Mouse (Mus musculus): ENCODE data around the gene Alx1. TPM values are rescaled to one million over a fixed set of nuclear protein-coding genes. Genes with fewer than 3 reads are reported as not detected.

The Alx1 gene
- polyA plus RNA-seq, 1 experiment from 2014 or later: not detected

- Histone ChIP-seq H3K79me2 (ENCODE audit: inconsistent target) (no peaks in the 10 kb centered on the region), H3K4me3 (ENCODE audit: inconsistent target) (no peak overlapping the region), H3K36me3 (ENCODE audit: inconsistent target) (no peaks in the 10 kb centered on the region), H3K27ac (no peak overlapping the region)
- 93% methylated on average over 5 of the region's 5 CpGs for WGBS (ENCODE audit: missing documents)
These were observed 54.9 kb downstream of the Alx1 start for GRCm38 (mm10) chr10:102975106-102975505.

DNA sequence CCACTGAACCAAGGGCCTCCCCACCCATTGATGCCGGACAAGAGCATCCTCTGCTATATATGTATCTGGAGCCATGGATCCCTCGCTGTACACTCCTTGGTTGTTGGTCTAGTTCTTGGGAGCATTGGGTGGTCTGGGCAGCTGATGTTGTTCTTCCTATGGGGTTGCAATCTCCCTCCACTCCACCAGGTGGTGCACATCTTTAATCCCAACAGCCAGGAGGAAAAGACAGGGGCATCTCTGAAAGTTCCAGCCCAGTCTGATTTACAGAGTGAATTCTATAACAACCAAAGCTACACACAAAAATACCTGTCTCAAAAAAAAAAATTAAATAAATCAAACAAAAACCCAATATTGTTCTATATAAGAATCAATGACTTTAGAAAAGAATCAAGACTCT is 70.4 kb downstream of the Alx1 start:
- Histone ChIP-seq H3K27ac (no peak overlapping the region), H3K36me3 (ENCODE audit: inconsistent target) (no peaks in the 10 kb centered on the region), H3K4me3 (ENCODE audit: inconsistent target) (no peak overlapping the region), H3K79me2 (ENCODE audit: inconsistent target) (no peaks in the 10 kb centered on the region)
- 84% methylated on average over 2 of the region's 2 CpGs for WGBS (ENCODE audit: missing documents)

Other genes with a start within 250 kb of the Alx1 start
- not detected in 3 replicates for gene Lrriq1, start 206.1 kb upstream of the Alx1 start, polyA plus RNA-seq (2018)

Measured in macrophage (primary cell).